Mouse (Mus musculus) CD4-positive helper T cell, adult 2 months (primary cell): ENCODE measurements around the gene Skint10.

Experiments
- DNase-seq: peaks from one replicate; pipeline ENCODE4 v3.0.0-alpha.2; 2012; ENCODE audit warnings: low read depth, missing footprints, low spot score

Skint10 gene

DNA sequence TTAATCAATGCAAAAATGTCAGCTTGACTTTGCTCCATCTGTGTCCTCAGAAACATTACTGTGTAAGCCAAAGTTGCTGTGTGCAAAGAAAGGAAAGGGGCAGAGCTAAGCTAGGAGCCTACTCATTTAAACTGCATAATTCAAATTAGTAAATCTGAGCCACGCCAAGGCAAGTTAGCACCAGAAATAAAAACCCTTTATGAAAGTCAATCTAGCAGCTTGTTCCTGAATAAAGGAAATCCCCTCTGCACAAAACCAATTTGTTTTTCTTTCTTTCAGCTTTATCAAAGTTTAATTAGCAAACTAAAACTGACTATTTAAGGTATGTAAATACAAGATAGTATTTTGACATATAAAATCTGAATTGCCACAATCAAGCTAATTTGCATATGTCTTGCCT lies at the start of gene Skint10:
Gene Skint10, minus strand, starts transcription at position 101 of the 400 bp plus-strand sequence.
- DNase-seq = no peak

DNA sequence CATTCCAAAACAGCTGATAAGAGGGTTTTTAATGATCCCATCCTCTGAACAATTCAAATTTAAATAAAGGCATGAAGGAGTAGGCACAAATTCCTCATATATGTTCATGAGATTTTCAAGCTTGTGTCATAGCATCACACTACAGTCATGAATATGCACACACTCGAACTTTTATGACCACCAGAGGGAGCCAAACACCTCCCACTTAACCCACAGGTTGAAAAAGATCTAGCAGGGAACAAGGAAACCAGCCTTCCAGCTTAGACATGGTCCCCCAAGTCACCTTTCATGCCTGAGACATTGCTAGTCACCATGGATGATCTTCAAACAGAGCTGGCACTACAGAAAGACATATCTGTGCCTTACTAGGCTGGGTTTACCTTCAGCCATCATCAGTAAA lies 16.0 kb upstream of the Skint10 start:
- DNase-seq = no peak
